Mouse (Mus musculus) stomach, embryonic 15.5 days (tissue): ENCODE measurements around the gene Gna15. TPM values are rescaled to one million over a fixed set of nuclear protein-coding genes. Genes with fewer than 3 reads are reported as not detected.
A peak's percentile ranks its signal among the peaks of the same experiment; 100 is the strongest.

Source experiments
- ATAC-seq: fragments of 200-750 bp; cut with Nextera tagmentation; 2 replicates; pipeline ENCODE4 v1.8.0; 2017; ENCODE audit warnings: low read depth, moderate number of reproducible peaks, moderate TSS enrichment; ENCODE audit not compliant: insufficient read depth, low FRiP score
- H3K27ac ChIP-seq: fragments of 300-500 bp; sonication (generic); 2 replicates; pipeline ENCODE4 v1.5.1; 2015; ENCODE audit warnings: mild to moderate bottlenecking, inconsistent platforms
- H3K27me3 ChIP-seq: fragments of 300-500 bp; sonication (generic); replicated peaks from 2 replicates; pipeline ENCODE4 v1.6.1; 2015; ENCODE audit warnings: inconsistent platforms
- H3K36me3 ChIP-seq: fragments of 300-500 bp; sonication (generic); 2 replicates; pipeline ENCODE4 v1.6.1; 2015; ENCODE audit warnings: inconsistent platforms
- H3K4me1 ChIP-seq: fragments of 300-500 bp; sonication (generic); 2 replicates; pipeline ENCODE4 v1.6.1; 2015; ENCODE audit warnings: inconsistent platforms
- H3K4me2 ChIP-seq: fragments of 300-500 bp; sonication (generic); 2 replicates; pipeline ENCODE4 v1.6.1; 2015; ENCODE audit warnings: mild to moderate bottlenecking, inconsistent platforms
- H3K4me3 ChIP-seq: fragments of 300-500 bp; sonication (generic); replicated peaks from 2 replicates; pipeline ENCODE4 v1.5.1; 2015; ENCODE audit warnings: inconsistent platforms
- H3K9ac ChIP-seq: fragments of 300-500 bp; sonication (generic); 2 replicates; pipeline ENCODE4 v1.6.1; 2015; ENCODE audit warnings: inconsistent platforms
- H3K9me3 ChIP-seq: fragments of 300-500 bp; sonication (generic); 2 replicates; pipeline ENCODE4 v1.6.1; 2016; ENCODE audit warnings: inconsistent platforms
- WGBS: fragments of 180-500 bp; shearing (Covaris S2); methylation state at CpG from one replicate; pipeline ENCODE4 v1.1.7; 2015; 5-methylcytosine and 5-hydroxymethylcytosine counted together
- polyA plus RNA-seq: library from polyadenylated mRNA; unstranded; fragments of >200 nt; fragmentation: Nextera tagmentation; extraction: Ambion mirVana; gene quantifications from 2 replicates; pipeline ENCODE4 v1.2.1, GENCODE M21; 2015

Gna15 gene
- polyA plus RNA-seq, 1 experiment from 2014 or later, result 5.8 TPM

GRCm38 (mm10) chr10:81564216-81564615, 40.2 kb upstream of the Gna15 start:
- 9% methylated on average over 10 of the region's 10 CpGs for WGBS
- Histone ChIP-seq H3K4me1 (peaks cover 56% of the 10 kb centered on the region), H3K27ac (peak overlapping the region; percentile 52), H3K9me3 (no peaks in the 10 kb centered on the region), H3K9ac (0 out of 2 replicates have a peak overlapping the region, but pooled peaks have one; percentile 8), H3K36me3 (peaks cover 25% of the 10 kb centered on the region), H3K27me3 (no peaks in the 10 kb centered on the region), H3K4me3 (peak overlapping the region; percentile 36), H3K4me2 (peak overlapping the region; percentile 52)
- ATAC-seq, result no peak

GRCm38 (mm10) chr10:81563481-81563880, 39.5 kb upstream of the Gna15 start:
- peaks cover 25% of the 10 kb centered on the region for H3K36me3 ChIP-seq
- H3K9me3 ChIP-seq, result no peaks in the 10 kb centered on the region
- ATAC-seq, result no peak
- H3K4me1 ChIP-seq, result peaks cover 49% of the 10 kb centered on the region
- peak overlapping the region; percentile 52 for H3K27ac ChIP-seq
- no peak overlapping the region for H3K9ac ChIP-seq
- H3K4me2 ChIP-seq, result peak overlapping the region; percentile 52
- H3K27me3 ChIP-seq, result no peaks in the 10 kb centered on the region
- WGBS, result 39% methylated on average over 6 of the region's 6 CpGs
- H3K4me3 ChIP-seq, result peak overlapping the region; percentile 36

GRCm38 (mm10) chr10:81562411-81562810, 38.4 kb upstream of the Gna15 start:
- no peak overlapping the region for H3K9ac ChIP-seq
- peaks cover 25% of the 10 kb centered on the region for H3K36me3 ChIP-seq
- no peak overlapping the region for H3K4me3 ChIP-seq
- WGBS, result 66% methylated on average over 6 of the region's 6 CpGs
- peak overlapping the region; percentile 19; the same call in 1 of the 2 replicates for H3K4me2 ChIP-seq
- ATAC-seq, result no peak
- H3K4me1 ChIP-seq, result peaks cover 44% of the 10 kb centered on the region
- H3K27ac ChIP-seq, result no peak overlapping the region
- no peaks in the 10 kb centered on the region for H3K27me3 ChIP-seq
- no peaks in the 10 kb centered on the region for H3K9me3 ChIP-seq

GRCm38 (mm10) chr10:81560719-81561459, 36.9 kb upstream of the Gna15 start:
- H3K27me3 ChIP-seq, result no peaks in the 10 kb centered on the region
- peak overlapping the region; percentile 77 for H3K4me2 ChIP-seq
- H3K27ac ChIP-seq, result peak overlapping the region; percentile 93
- peak overlapping the region; percentile 87 for H3K4me3 ChIP-seq
- H3K9ac ChIP-seq, result peak overlapping the region; percentile 96
- H3K9me3 ChIP-seq, result no peaks in the 10 kb centered on the region
- WGBS, result 12% methylated on average over 16 of the region's 16 CpGs
- peaks cover 44% of the 10 kb centered on the region for H3K4me1 ChIP-seq
- H3K36me3 ChIP-seq, result peaks cover 16% of the 10 kb centered on the region; the same call in 1 of the 2 replicates
- ATAC-seq, result peak; percentile 6; the same call in 1 of the 2 replicates

- 0 out of 2 replicates have a peak, but pooled peaks cover 7% of the 10 kb centered on the region for H3K36me3 ChIP-seq
- peak; percentile 8; the same call in 1 of the 2 replicates for ATAC-seq
- H3K4me2 ChIP-seq, result peak overlapping the region; percentile 77
- H3K27ac ChIP-seq, result peak overlapping the region; percentile 93
- H3K4me3 ChIP-seq, result peak overlapping the region; percentile 87
- H3K4me1 ChIP-seq, result peaks cover 38% of the 10 kb centered on the region
- H3K9me3 ChIP-seq, result no peaks in the 10 kb centered on the region
- WGBS, result under 1% methylated on average over 33 of the region's 36 CpGs
- H3K9ac ChIP-seq, result peak overlapping the region; percentile 96
- no peaks in the 10 kb centered on the region for H3K27me3 ChIP-seq
Observed at GRCm38 (mm10) chr10:81559627-81560539, 35.9 kb upstream of the Gna15 start.

- H3K4me1 ChIP-seq, result peaks cover 31% of the 10 kb centered on the region
- 0 out of 2 replicates have a peak, but pooled peaks cover 3% of the 10 kb centered on the region for H3K36me3 ChIP-seq
- ATAC-seq, result peak; percentile 81
- H3K9ac ChIP-seq, result peak within 1 kb of the TSS; percentile 96
- peak within 1 kb of the TSS; percentile 93 for H3K27ac ChIP-seq
- 1% methylated on average over 44 of the region's 53 CpGs for WGBS
- no peaks in the 10 kb centered on the region for H3K9me3 ChIP-seq
- H3K4me2 ChIP-seq, result peak within 1 kb of the TSS; percentile 77
- H3K4me3 ChIP-seq, result peak within 1 kb of the TSS; percentile 87
- H3K27me3 ChIP-seq, result no peaks in the 10 kb centered on the region
Observed at GRCm38 (mm10) chr10:81559163-81559626, 35.2 kb upstream of the Gna15 start, which contains the start of gene Aes. Gene Aes (plus strand): TSS chr10:81559488.

GRCm38 (mm10) chr10:81557491-81557890, 33.5 kb upstream of the Gna15 start:
- Histone ChIP-seq H3K4me1 (peaks cover 16% of the 10 kb centered on the region), H3K36me3 (0 out of 2 replicates have a peak, but pooled peaks cover 3% of the 10 kb centered on the region), H3K27me3 (no peaks in the 10 kb centered on the region), H3K27ac (no peak overlapping the region), H3K9me3 (no peaks in the 10 kb centered on the region), H3K4me3 (no peak overlapping the region), H3K4me2 (no peak overlapping the region), H3K9ac (no peak overlapping the region)
- 36% methylated on average over 1 of the region's 1 CpGs for WGBS
- ATAC-seq, result no peak

- no peak overlapping the region for H3K4me2 ChIP-seq
- no peak overlapping the region for H3K4me3 ChIP-seq
- H3K36me3 ChIP-seq, result 0 out of 2 replicates have a peak, but pooled peaks cover 3% of the 10 kb centered on the region
- H3K9ac ChIP-seq, result no peak overlapping the region
- no peaks in the 10 kb centered on the region for H3K27me3 ChIP-seq
- no peak for ATAC-seq
- WGBS, result 67% methylated on average over 3 of the region's 3 CpGs
- no peaks in the 10 kb centered on the region for H3K9me3 ChIP-seq
- no peak overlapping the region for H3K27ac ChIP-seq
- H3K4me1 ChIP-seq, result peaks cover 14% of the 10 kb centered on the region
Observed at GRCm38 (mm10) chr10:81556282-81556681, 32.3 kb upstream of the Gna15 start.

- Histone ChIP-seq H3K9ac (no peak overlapping the region), H3K36me3 (no peaks in the 10 kb centered on the region), H3K27ac (no peak overlapping the region), H3K4me1 (peaks cover 6% of the 10 kb centered on the region; the same call in 1 of the 2 replicates), H3K4me2 (no peak overlapping the region), H3K9me3 (no peaks in the 10 kb centered on the region), H3K4me3 (no peak overlapping the region), H3K27me3 (no peaks in the 10 kb centered on the region)
- ATAC-seq, result no peak
- WGBS, result 72% methylated on average over 6 of the region's 6 CpGs
Observed at GRCm38 (mm10) chr10:81553807-81554755, 30.1 kb upstream of the Gna15 start.

- no peak overlapping the region for H3K4me3 ChIP-seq
- no peak for ATAC-seq
- no peaks in the 10 kb centered on the region for H3K36me3 ChIP-seq
Observed at GRCm38 (mm10) chr10:81553232-81553631, 29.2 kb upstream of the Gna15 start.

More at GRCm38 (mm10) chr10:81553232-81553631, 29.2 kb upstream of the Gna15 start:
- WGBS, result 88% methylated on average over 5 of the region's 5 CpGs
- Histone ChIP-seq H3K4me1 (peaks cover 6% of the 10 kb centered on the region; the same call in 1 of the 2 replicates), H3K9ac (no peak overlapping the region), H3K27ac (no peak overlapping the region), H3K4me2 (no peak overlapping the region), H3K9me3 (no peaks in the 10 kb centered on the region), H3K27me3 (no peaks in the 10 kb centered on the region)
